Mouse (Mus musculus) left cerebral cortex, adult 2 months (tissue): Measurements from ENCODE around the gene Iars2. TPM values are rescaled to one million over a fixed set of nuclear protein-coding genes. Genes with fewer than 3 reads are reported as not detected.
A peak's percentile ranks its signal among the peaks of the same experiment; 100 is the strongest.

ENCODE experiments used
- DNase-seq, 2 experiments: peaks; one replicate each; pipeline ENCODE4 v3.0.0; 2021 to 2022; ENCODE audit warnings: low spot score in 2 of 2, mixed read lengths in 1 of 2; ENCODE audit errors: extremely low spot score in 1 of 2
- H3K27ac ChIP-seq: fragments of 200-600 bp; 2 replicates; pipeline ENCODE4 v1.8.1; 2022
- H3K4me3 ChIP-seq: fragments of 200-600 bp; 2 replicates; pipeline ENCODE4 v1.8.1; 2022
- CTCF ChIP-seq: fragments of 200-600 bp; IDR thresholded peaks from 2 replicates; pipeline ENCODE4 v1.8.1; 2022; ENCODE audit warnings: antibody characterized with exemption, mild to moderate bottlenecking, moderate library complexity
- intact Hi-C: fragments of 180-260 bp; cut with DNase I; formaldehyde crosslinking; loops from one replicate; pipeline ENCODE4 v1.15.1; 2025
- long read RNA-seq, 2 experiments: library from polyadenylated mRNA; stranded (forward); transcript quantifications; one replicate each; pipeline ENCODE4 v2.0.0; 2021; ENCODE audit warnings: borderline mapping rate in 2 of 2
- total RNA-seq, 2 experiments: library from RNA; stranded (reverse); gene quantifications; 2 replicates each; pipeline ENCODE4 v1.2.3; 2021

The Iars2 gene
- total RNA-seq = 10 to 100 TPM; 31.1 to 32.1 TPM
- long read RNA-seq, experiment 1, full-length matches to known transcripts = 37 of 45 reads
- long read RNA-seq, experiment 1, partial matches to known transcripts = 4 of 45 reads
- long read RNA-seq, experiment 1, other reads (novel, unspliced or antisense) = 4 of 45 reads
- long read RNA-seq, experiment 2, full-length matches to known transcripts = 23 of 33 reads
- long read RNA-seq, experiment 2, partial matches to known transcripts = 5 of 33 reads
- long read RNA-seq, experiment 2, other reads (novel, unspliced or antisense) = 5 of 33 reads

GRCm38 (mm10) chr1:185328721-185329610 lies at the start of gene Iars2:
TSS of gene Iars2 (minus strand) at chr1:185329396.
- Histone ChIP-seq H3K4me3 (peak within 1 kb of the TSS; percentile 89), H3K27ac (peak within 1 kb of the TSS; percentile 91)
- TF ChIP-seq CTCF = no peak; the same call in 1 of the 2 replicates
- peak; percentile 87 to 92 for DNase-seq
- intact Hi-C loops = no loop called here

- no peak for DNase-seq
- no peak overlapping the region for H3K4me3 ChIP-seq
- TF ChIP-seq CTCF = no peak
- H3K27ac ChIP-seq = no peak overlapping the region
- intact Hi-C loops = no loop called here
Measured at GRCm38 (mm10) chr1:185377429-185377828, 48.2 kb upstream of the Iars2 start.

GRCm38 (mm10) chr1:185376390-185376789 lies 47.2 kb upstream of the Iars2 start:
- no peak for TF ChIP-seq CTCF
- intact Hi-C loops = no loop called here
- Histone ChIP-seq H3K27ac (no peak overlapping the region), H3K4me3 (no peak overlapping the region)
- DNase-seq = peak in 1 of 2 experiments; percentile 16

- no peak overlapping the region for H3K4me3 ChIP-seq
- no peak overlapping the region for H3K27ac ChIP-seq
- no peak for TF ChIP-seq CTCF
- intact Hi-C loops = no loop called here
- DNase-seq = no peak
Measured at GRCm38 (mm10) chr1:185369979-185370378, 40.8 kb upstream of the Iars2 start.

- Histone ChIP-seq H3K27ac (no peak overlapping the region), H3K4me3 (no peak overlapping the region)
- intact Hi-C loops = no loop called here
- no peak for DNase-seq
- TF ChIP-seq CTCF = no peak
Measured at GRCm38 (mm10) chr1:185367383-185367782, 38.2 kb upstream of the Iars2 start.

- H3K4me3 ChIP-seq = peak overlapping the region; percentile 91
- no peak for TF ChIP-seq CTCF
- H3K27ac ChIP-seq = no peak overlapping the region
- no peak for DNase-seq
- intact Hi-C loops = no loop called here
Measured at GRCm38 (mm10) chr1:185364183-185364540, 35.0 kb upstream of the Iars2 start.

GRCm38 (mm10) chr1:185363526-185364182 lies 34.5 kb upstream of the Iars2 start:
- no peak; the same call in 1 of the 2 replicates for TF ChIP-seq CTCF
- peak overlapping the region; percentile 91 for H3K4me3 ChIP-seq
- peak; percentile 19 to 31 for DNase-seq
- H3K27ac ChIP-seq = peak overlapping the region; percentile 90
- intact Hi-C loops = loop anchor here (2.0 kb wide), 1 partner anchor 31 kb away; the partner anchor contains the start of gene Bpnt1

DNA sequence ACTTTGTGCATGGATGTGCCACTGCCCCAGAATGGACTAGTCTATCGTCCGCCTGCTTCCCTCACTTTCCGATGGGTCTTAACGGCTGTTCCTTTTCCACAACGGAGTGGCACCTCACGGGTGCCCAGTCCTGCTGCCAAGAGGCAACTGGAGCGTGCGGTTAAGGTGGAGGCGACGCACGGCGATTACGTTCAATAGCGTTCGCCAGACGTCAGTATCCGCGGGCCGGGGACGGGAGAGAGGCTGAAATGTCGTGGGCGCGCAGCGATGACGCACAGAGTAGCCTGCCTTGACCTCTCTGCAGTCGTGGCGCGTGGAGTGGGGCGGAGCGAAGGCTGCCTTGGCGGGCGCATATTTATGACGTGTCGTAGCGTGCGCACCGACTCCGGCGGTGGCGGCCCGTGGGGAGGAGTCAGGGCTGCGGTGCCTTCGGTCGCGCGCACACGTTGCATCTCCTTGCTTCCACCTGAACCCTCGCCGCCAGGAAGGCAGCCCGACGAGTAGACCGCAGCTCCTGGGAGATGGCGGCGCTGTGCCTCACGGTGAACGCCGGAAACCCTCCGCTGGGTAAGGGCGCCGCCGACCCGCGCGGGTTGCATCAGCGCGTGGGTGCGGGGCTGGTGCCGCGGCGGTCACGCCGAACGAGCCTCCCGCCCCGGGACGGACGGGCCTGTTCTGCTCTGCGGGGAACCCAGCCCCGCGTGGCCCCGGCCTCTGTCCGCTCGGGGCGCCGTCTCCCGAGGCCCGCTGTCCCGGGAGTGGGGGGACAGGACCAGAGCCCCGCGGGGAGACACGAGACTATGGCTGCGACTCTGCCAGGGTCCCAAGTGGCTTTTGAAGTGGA lies 33.7 kb upstream of the Iars2 start, which contains the start of gene Eprs:
TSS of gene Eprs (plus strand) at position 368 of the 844 bp plus-strand sequence.
- TF ChIP-seq CTCF = no peak
- Histone ChIP-seq H3K4me3 (peak within 1 kb of the TSS; percentile 91), H3K27ac (peak within 1 kb of the TSS; percentile 93)
- intact Hi-C loops = loop anchor here (2.0 kb wide), 1 partner anchor 30 kb away; the partner anchor contains the start of gene Bpnt1
- peak; percentile 99 for DNase-seq

GRCm38 (mm10) chr1:185358211-185358610 lies 29.0 kb upstream of the Iars2 start:
- Histone ChIP-seq H3K27ac (no peak overlapping the region), H3K4me3 (no peak overlapping the region)
- no peak for TF ChIP-seq CTCF
- no peak for DNase-seq
- intact Hi-C loops = no loop called here

DNA sequence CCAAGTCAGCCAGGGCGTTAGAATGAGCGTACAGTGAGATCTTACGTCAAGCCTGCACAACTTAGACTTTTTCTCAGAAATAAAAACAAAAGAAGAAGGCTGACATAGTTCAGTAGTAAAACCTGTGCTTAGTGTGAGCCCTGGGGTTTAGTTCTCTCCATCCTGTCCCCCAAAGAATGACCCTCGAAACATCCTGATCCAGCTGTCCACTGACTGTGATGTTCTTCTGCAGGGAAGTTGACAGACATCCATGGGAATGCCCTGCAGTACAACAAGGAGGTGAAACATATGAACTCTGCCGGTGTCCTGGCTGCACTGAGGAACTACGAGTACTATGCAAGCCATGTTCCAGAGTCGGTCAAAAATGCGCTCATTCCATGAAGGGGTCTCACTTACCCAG lies 27.1 kb upstream of the Iars2 start:
- no peak for TF ChIP-seq CTCF
- H3K27ac ChIP-seq = no peak overlapping the region
- no peak for DNase-seq
- intact Hi-C loops = no loop called here
- no peak overlapping the region for H3K4me3 ChIP-seq

DNA sequence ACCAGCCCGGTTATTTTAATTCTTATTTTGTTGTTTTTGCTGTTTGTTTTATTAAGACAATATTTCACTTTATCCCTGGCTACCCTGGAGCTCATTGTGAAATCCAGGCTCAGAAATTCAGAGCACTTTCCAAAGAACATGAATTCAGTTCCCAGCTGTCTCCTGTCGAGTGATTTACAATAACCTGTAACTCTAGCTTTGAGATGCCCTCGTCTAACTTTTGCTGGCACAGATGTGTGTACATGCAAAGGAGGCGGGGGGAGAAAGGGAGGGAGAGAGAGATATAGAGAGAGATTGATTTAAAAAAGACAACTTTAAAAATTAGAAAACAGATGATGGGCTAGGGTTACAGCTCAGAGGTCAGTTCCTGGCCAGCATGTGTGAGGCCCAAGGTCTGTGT lies 25.5 kb upstream of the Iars2 start:
- no peak for DNase-seq
- intact Hi-C loops = no loop called here
- Histone ChIP-seq H3K27ac (no peak overlapping the region), H3K4me3 (no peak overlapping the region)
- no peak for TF ChIP-seq CTCF
